Mouse (Mus musculus) R1 (cell line): ENCODE results near the gene Bbx.
A peak's percentile ranks its signal among the peaks of the same experiment; 100 is the strongest.

Experiments
- DNase-seq: peaks from one replicate; pipeline ENCODE4 v3.0.0-alpha.2; 2018; ENCODE audit warnings: low read depth, low spot score

The Bbx gene

DNA sequence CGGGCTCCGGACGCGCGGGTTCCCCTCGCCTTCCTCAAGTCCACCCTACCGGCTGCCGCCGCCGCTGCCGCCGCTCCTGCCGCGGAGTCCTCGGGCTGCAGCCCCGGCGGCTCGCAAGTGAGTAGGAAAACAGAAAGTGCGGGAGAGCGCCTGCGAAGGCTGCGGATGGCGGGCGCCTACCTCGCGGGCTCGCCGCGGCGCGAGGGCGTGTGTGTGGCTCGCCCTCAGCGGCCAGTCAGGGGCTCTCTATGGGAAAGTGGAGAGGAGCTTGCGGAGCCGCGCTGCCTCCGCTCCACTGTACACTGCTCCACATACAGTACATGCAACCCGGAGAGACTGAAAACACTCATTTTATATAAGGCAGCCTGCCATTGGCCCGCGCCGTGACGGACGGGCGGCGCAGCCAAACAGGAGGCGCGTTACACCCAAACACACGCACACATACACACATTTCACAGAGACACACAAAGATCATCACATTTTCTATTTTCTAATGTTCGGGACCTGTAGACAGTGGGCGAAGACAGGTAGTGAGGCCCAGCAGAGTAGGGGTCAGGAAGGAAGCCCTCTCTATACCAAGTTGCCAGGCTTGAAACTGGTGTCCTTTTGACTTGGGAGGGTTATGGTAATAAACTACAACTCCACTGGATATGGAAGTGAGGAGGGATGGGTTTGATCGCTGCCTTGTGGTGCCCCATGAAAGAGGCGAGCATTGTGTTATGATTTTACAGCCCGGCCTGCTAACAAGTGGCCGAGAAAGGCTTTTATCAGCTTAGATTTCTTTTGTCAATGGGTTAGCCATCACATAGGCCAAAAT, at the start of gene Bbx:
Gene Bbx, minus strand, starts transcription at position 329 of the 817 bp plus-strand sequence.
- peak; percentile 96 for DNase-seq

DNA sequence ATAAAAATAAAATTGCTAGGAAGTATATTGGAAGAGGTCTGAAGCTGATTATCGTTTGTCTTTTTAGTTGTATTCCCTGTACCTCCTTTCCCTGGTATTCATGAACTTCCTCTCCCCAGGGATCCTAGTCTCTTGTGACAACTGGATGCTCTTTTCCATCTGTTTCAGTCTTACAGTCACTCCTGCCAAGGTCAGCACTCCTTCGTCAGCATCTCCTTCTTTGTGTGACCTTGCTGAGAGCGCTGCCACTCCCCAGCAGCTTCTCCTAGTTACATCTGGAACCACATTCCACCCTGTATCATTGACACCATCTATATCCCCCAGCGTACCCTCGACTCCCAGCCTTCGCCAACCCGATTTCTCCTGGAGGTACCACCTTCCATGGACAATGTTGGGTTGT, 49.7 kb upstream of the Bbx start:
- DNase-seq: peak; percentile 97

DNA sequence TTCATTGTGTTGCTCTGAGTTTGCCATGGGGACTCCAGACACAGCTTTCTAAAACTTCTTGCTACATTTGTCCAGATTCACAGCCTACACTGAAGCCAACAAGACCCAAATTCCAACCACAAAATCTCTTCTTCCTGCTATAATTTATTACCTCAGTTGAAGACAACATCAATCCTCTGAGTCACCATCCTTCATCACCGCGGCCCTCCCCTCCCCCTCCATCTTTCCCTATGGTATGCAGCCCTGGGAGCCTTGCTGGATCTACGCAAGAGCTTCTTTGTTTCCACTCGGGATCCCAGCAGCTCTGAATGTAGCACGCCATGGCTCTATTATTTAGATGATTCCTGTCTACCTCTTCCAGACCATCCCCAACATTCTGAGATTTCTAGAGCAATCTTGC, 49.2 kb upstream of the Bbx start:
- DNase-seq: peak; percentile 83

DNA sequence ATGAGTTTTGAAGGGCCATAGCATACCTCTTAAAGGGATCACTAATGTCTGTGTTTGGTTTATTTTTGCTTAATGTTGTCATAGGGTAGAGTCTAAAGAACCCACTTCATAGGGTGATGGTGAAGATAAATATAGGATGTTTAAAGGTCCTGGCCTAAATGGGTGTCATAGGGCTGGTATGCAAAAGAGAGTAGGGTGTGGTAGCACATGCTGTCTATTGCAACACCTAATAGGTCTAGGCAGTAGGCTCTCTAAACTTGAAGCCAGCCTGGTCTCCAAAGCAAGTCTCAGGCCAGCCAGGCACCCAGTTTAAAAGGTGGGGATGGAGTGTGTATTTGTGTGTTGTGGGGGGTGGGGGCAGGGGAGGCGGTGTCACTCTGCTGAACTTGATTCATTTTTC, 46.5 kb upstream of the Bbx start:
- DNase-seq: no peak

GRCm38 (mm10) chr16:50477628-50478027, 45.4 kb upstream of the Bbx start:
- DNase-seq: no peak

DNA sequence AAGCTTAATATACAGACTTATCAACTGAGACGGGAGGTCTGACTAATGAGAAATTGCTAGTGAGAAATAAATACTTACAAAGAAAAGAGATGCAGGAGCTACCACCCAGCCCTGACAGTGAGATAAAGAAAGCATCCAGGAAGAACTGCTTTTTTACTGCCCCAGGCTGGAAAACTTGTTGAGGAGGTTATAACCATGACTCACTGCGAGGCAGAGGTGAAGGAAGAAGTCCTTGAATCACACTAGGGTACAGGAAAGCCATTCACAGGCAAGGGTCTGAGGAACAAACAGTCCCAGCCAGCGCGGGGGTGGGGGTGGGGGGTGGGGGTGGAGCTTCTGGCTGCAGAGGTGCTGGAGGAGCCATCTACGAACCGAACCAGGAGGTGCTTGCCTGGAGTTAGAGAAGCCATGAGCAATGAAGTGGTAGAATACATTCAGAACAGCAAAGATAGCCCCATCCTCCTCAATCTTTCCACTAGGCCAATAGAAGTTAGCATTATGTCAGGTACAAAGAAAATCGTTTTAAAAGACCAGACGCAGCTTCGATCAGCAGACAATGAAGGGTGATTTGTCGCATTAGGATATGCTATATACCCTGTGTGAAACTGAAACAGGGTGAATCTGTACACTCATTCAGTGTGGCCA, 30.2 kb upstream of the Bbx start:
- peak; percentile 91 for DNase-seq

- DNase-seq: peak; percentile 94
Observed at GRCm38 (mm10) chr16:50459146-50459545, 27.0 kb upstream of the Bbx start.

DNA sequence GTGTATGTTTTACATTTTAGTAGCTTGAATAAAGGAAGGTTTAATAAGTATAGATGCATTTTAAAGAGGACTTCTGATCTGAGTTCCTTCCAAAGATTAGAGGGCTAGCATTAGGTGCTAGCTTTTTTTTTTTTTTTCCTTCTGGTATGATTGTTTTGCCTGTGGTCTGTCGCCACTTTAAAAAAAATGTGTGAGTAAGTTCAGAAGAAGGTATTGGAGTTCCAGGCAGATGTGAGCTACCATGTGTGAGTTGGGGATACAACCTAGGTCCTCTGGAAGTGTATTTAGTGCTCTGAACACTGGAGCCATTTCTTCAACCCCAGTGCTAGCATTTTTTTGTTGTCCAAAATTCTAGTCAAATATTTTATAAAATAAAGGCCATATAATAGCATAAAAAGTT, 23.9 kb upstream of the Bbx start:
- DNase-seq: no peak

- DNase-seq: no peak
Observed at GRCm38 (mm10) chr16:50449086-50449485, 16.9 kb upstream of the Bbx start.

- DNase-seq: no peak
Observed at GRCm38 (mm10) chr16:50445014-50445413, 12.8 kb upstream of the Bbx start.

- no peak for DNase-seq
Observed at GRCm38 (mm10) chr16:50438816-50439215, 6.6 kb upstream of the Bbx start.

DNA sequence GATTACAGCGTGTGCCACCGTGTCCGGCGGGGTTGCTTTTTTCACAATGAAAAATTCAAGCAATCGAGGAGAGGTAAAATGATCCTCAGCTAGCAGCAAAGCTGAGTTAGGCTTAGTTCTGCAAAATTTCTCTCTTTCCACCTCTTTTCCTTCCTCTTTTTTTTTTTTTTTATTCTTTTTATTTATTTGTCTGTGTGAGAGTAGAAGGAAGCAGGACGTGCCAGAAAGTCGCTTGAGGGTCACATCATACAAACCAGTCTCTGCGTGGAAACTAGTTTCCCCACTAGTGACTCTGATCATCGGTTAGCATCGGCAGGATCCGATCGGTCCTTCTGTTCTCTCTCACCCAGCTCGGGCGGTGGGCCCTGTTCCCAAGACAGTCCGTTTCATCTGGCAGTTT, 5.6 kb upstream of the Bbx start:
- DNase-seq: peak; percentile 41

GRCm38 (mm10) chr16:50437331-50437730, 5.1 kb upstream of the Bbx start:
- DNase-seq: peak; percentile 96

DNA sequence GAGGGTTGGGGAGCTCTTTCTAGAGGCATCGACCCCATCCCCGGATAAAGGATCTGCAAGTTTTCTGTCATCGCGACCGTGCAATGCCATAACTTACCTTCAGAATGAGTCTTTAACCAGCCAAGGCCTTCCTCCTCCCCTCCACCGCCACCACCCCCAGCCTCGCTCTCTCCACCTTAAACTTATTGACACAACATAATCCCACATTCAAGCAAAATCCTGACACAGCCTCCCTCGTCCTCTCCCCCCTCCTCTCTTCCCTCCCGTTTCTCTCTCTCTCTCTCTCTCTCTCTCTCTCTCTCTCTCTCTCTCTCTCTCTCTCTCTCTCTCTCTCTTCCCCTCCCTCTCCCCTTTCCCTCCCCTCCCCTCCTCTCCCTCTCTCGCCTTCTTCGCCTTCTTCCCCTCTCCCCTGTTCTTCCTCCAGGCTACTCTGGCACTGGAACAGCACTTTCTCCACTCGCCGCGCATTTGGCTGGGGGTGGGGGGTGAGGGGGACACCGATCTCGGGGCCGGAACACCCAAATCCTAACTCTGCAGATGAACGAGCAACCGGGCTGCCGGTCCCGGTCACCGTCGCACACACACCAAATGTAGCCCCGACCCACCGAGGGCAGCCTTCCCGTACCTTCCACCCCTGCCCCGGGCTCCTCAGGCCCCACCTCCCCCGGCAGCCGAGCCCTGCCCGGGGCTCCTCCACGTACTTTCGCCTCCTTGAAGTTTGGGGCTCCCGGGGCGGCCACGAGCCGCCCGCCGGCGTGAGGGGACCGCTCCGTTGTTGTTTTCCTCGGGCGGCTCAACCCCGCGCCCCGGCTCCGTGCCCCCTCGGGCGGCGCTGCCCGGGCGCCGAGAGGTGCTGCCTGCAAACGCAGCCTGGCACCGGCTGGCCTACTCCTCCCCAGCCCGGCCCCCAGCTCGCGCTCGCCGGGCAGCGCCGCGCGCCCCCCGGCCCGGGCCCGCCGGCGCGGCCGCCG, 894 bp downstream of the Bbx start:
- DNase-seq: peak; percentile 66

GRCm38 (mm10) chr16:50430515-50430877, 1.7 kb downstream of the Bbx start:
- peak; percentile 16 for DNase-seq

GRCm38 (mm10) chr16:50429692-50430514, 2.3 kb downstream of the Bbx start:
- peak; percentile 18 for DNase-seq

- DNase-seq: peak; percentile 45
Observed at GRCm38 (mm10) chr16:50428871-50429691, 3.1 kb downstream of the Bbx start.

GRCm38 (mm10) chr16:50420130-50420529, 12.1 kb downstream of the Bbx start:
- peak; percentile 53 for DNase-seq

GRCm38 (mm10) chr16:50415406-50415805, 16.8 kb downstream of the Bbx start:
- DNase-seq: peak; percentile 56

GRCm38 (mm10) chr16:50402851-50403250, 29.3 kb downstream of the Bbx start:
- no peak for DNase-seq
